Mouse (Mus musculus) MEL (cell line): Measurements from ENCODE around the gene Wdr38.

ENCODE experiments used
- CHD2 ChIP-seq: IDR thresholded peaks from 2 replicates; pipeline ENCODE4 v1.6.1; 2011; ENCODE audit warnings: low read length, improper control_type of control experiment
- GATA1 ChIP-seq: IDR thresholded peaks from 2 replicates; pipeline ENCODE4 v1.6.1; 2011; ENCODE audit warnings: low read depth, low read length, improper control_type of control experiment
- MAX ChIP-seq: IDR thresholded peaks from 2 replicates; pipeline ENCODE4 v1.6.1; 2011; ENCODE audit warnings: low read length, improper control_type of control experiment

- TF ChIP-seq GATA1 (peak; percentile 72; the same call in 1 of the 2 replicates), MAX (peak; percentile 81), CHD2 (no peak; the same call in 1 of the 2 replicates)
These were observed 27.2 kb upstream of the Wdr38 start for GRCm38 (mm10) chr2:38970057-38970456.
